Mouse (Mus musculus): ENCODE measurements around the gene B3galt5.

DNA sequence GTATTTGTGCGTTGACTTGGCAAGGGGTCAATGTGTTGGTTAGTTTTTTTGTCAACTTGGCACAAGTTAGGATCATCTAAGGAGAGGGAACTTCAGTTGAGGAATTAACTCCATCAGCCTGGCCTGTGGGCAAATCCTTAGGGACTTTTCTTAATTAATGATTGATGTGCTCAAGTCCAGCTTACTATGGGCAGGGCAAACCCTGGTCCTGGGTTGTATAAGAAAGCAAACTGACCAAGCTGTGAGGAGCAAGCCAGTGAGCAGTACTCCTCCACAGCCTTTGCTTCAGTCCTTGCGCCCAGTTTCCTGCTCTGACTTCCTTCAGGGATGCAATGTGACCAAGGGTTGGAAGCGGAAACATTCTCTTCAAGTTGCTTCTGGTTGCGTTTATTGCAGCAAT is 87.6 kb downstream of the B3galt5 start:
- TF ChIP-seq CTCF (conservative IDR thresholded peaks at IDR 0.05; ENCODE audit: insufficient read depth, insufficient read length, low read depth, low read length) (no peak), POLR2A (IDR thresholded peaks at IDR 0.05; ENCODE audit: low read depth, low read length) (no peak)

All from kidney, adult 2 months (tissue).